Mouse (Mus musculus): ENCODE results near the gene Mgll. TPM values are rescaled to one million over a fixed set of nuclear protein-coding genes. Genes with fewer than 3 reads are reported as not detected.

The Mgll gene
- polyA plus RNA-seq, 1 experiment from 2014 or later = 8.6 TPM

GRCm38 (mm10) chr6:88804966-88805577 lies 80.9 kb downstream of the Mgll start:
- ATAC-seq (ENCODE audit: insufficient read depth, low FRiP score, low TSS enrichment) (no peak), DNase-seq (ENCODE audit: low spot score) (no peak)
- Histone ChIP-seq H3K27ac (ENCODE audit: low read depth, low read length) (no peak overlapping the region), H3K27me3 (ENCODE audit: control insufficient read depth, insufficient read depth, low read length) (no peaks in the 10 kb centered on the region), H3K4me2 (ENCODE audit: low read depth) (no peak overlapping the region), H3K9me3 (ENCODE audit: control insufficient read depth, low read length) (no peaks in the 10 kb centered on the region), H3K36me3 (ENCODE audit: control insufficient read depth, insufficient read depth, low read length) (no peaks in the 10 kb centered on the region), H3K4me1 (ENCODE audit: control insufficient read depth, insufficient read depth, low read length) (no peaks in the 10 kb centered on the region), H3K4me3 (ENCODE audit: low read depth, low read length) (no peak overlapping the region), H3K9ac (ENCODE audit: low read length) (no peak overlapping the region)
- WGBS = 90% methylated on average over 17 of the region's 17 CpGs

GRCm38 (mm10) chr6:88809091-88810037 lies 85.2 kb downstream of the Mgll start:
- 0 out of 2 replicates have a peak, but pooled peaks cover 7% of the 10 kb centered on the region for H3K4me1 ChIP-seq (ENCODE audit: control insufficient read depth, insufficient read depth, low read length)
- DNase-seq (ENCODE audit: low spot score) (no peak), ATAC-seq (ENCODE audit: insufficient read depth, low FRiP score, low TSS enrichment) (no peak; the same call in 1 of the 2 replicates)
- no peaks in the 10 kb centered on the region for H3K9me3 ChIP-seq (ENCODE audit: control insufficient read depth, low read length)
- no peak overlapping the region for H3K4me3 ChIP-seq (ENCODE audit: low read depth, low read length)
- no peaks in the 10 kb centered on the region for H3K36me3 ChIP-seq (ENCODE audit: control insufficient read depth, insufficient read depth, low read length)
- 77% methylated on average over 23 of the region's 23 CpGs for WGBS
- H3K27me3 ChIP-seq (ENCODE audit: control insufficient read depth, insufficient read depth, low read length) = no peaks in the 10 kb centered on the region
- no peak overlapping the region for H3K9ac ChIP-seq (ENCODE audit: low read length)
- H3K27ac ChIP-seq (ENCODE audit: low read depth, low read length) = no peak overlapping the region
- H3K4me2 ChIP-seq (ENCODE audit: low read depth) = no peak overlapping the region

DNA sequence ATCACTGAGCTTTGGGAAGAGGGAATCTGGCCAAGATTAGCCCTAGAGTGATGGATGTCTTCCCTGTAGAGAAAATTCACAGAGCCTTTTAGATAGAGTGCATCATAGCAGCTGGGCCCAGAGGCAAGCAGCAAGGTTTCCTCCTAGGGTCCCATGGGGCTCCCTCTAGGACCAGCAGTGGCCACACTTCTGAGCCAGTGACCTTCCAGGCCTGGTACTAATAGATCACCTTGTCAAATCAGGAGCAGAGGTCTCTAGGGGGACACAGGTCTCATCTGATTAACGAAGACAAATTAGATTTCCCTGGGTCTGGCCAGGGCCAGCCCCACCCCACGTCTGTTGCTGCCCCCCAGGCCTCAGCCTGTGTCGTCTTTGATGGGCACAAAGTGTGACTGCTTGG lies 86.1 kb downstream of the Mgll start:
- no peaks in the 10 kb centered on the region for H3K27me3 ChIP-seq (ENCODE audit: control insufficient read depth, insufficient read depth, low read length)
- H3K27ac ChIP-seq (ENCODE audit: low read depth, low read length) = no peak overlapping the region
- H3K36me3 ChIP-seq (ENCODE audit: control insufficient read depth, insufficient read depth, low read length) = no peaks in the 10 kb centered on the region
- DNase-seq (ENCODE audit: low spot score) (peak; percentile 46), ATAC-seq (ENCODE audit: insufficient read depth, low FRiP score, low TSS enrichment) (no peak; the same call in 1 of the 2 replicates)
- H3K4me2 ChIP-seq (ENCODE audit: low read depth) = no peak overlapping the region
- no peak overlapping the region for H3K4me3 ChIP-seq (ENCODE audit: low read depth, low read length)
- H3K9me3 ChIP-seq (ENCODE audit: control insufficient read depth, low read length) = no peaks in the 10 kb centered on the region
- WGBS = 50% methylated on average over 3 of the region's 3 CpGs
- 0 out of 2 replicates have a peak, but pooled peaks cover 7% of the 10 kb centered on the region for H3K4me1 ChIP-seq (ENCODE audit: control insufficient read depth, insufficient read depth, low read length)
- no peak overlapping the region for H3K9ac ChIP-seq (ENCODE audit: low read length)

- Histone ChIP-seq H3K27me3 (ENCODE audit: control insufficient read depth, insufficient read depth, low read length) (no peaks in the 10 kb centered on the region), H3K36me3 (ENCODE audit: control insufficient read depth, insufficient read depth, low read length) (no peaks in the 10 kb centered on the region), H3K27ac (ENCODE audit: low read depth, low read length) (no peak overlapping the region), H3K4me1 (ENCODE audit: control insufficient read depth, insufficient read depth, low read length) (0 out of 2 replicates have a peak, but pooled peaks cover 7% of the 10 kb centered on the region), H3K9ac (ENCODE audit: low read length) (no peak overlapping the region), H3K4me3 (ENCODE audit: low read depth, low read length) (no peak overlapping the region), H3K9me3 (ENCODE audit: control insufficient read depth, low read length) (no peaks in the 10 kb centered on the region), H3K4me2 (ENCODE audit: low read depth) (no peak overlapping the region)
- ATAC-seq (ENCODE audit: insufficient read depth, low FRiP score, low TSS enrichment) = no peak
- DNase-seq (ENCODE audit: low spot score) = no peak
- 36% methylated on average over 7 of the region's 7 CpGs for WGBS
These were observed 87.2 kb downstream of the Mgll start for GRCm38 (mm10) chr6:88811396-88811795.

- ATAC-seq (ENCODE audit: insufficient read depth, low FRiP score, low TSS enrichment) (no peak), DNase-seq (ENCODE audit: low spot score) (no peak)
- H3K4me3 ChIP-seq (ENCODE audit: low read depth, low read length) = no peak overlapping the region
- H3K27ac ChIP-seq (ENCODE audit: low read depth, low read length) = no peak overlapping the region
- H3K4me1 ChIP-seq (ENCODE audit: control insufficient read depth, insufficient read depth, low read length) = 0 out of 2 replicates have a peak, but pooled peaks cover 7% of the 10 kb centered on the region
- H3K4me2 ChIP-seq (ENCODE audit: low read depth) = no peak overlapping the region
- H3K27me3 ChIP-seq (ENCODE audit: control insufficient read depth, insufficient read depth, low read length) = no peaks in the 10 kb centered on the region
- no peak overlapping the region for H3K9ac ChIP-seq (ENCODE audit: low read length)
- H3K9me3 ChIP-seq (ENCODE audit: control insufficient read depth, low read length) = no peaks in the 10 kb centered on the region
- no peaks in the 10 kb centered on the region for H3K36me3 ChIP-seq (ENCODE audit: control insufficient read depth, insufficient read depth, low read length)
- 47% methylated on average over 7 of the region's 7 CpGs for WGBS
These were observed 87.7 kb downstream of the Mgll start for GRCm38 (mm10) chr6:88811880-88812400.

GRCm38 (mm10) chr6:88812886-88813285 lies 88.7 kb downstream of the Mgll start:
- ATAC-seq (ENCODE audit: insufficient read depth, low FRiP score, low TSS enrichment) = no peak
- no peaks in the 10 kb centered on the region for H3K36me3 ChIP-seq (ENCODE audit: control insufficient read depth, insufficient read depth, low read length)
- H3K27ac ChIP-seq (ENCODE audit: low read depth, low read length) = no peak overlapping the region
- 73% methylated on average over 3 of the region's 3 CpGs for WGBS
- no peak overlapping the region for H3K4me3 ChIP-seq (ENCODE audit: low read depth, low read length)
- no peaks in the 10 kb centered on the region for H3K9me3 ChIP-seq (ENCODE audit: control insufficient read depth, low read length)
- no peaks in the 10 kb centered on the region for H3K27me3 ChIP-seq (ENCODE audit: control insufficient read depth, insufficient read depth, low read length)
- H3K4me2 ChIP-seq (ENCODE audit: low read depth) = no peak overlapping the region
- H3K4me1 ChIP-seq (ENCODE audit: control insufficient read depth, insufficient read depth, low read length) = 0 out of 2 replicates have a peak, but pooled peaks cover 7% of the 10 kb centered on the region
- DNase-seq (ENCODE audit: low spot score) = no peak
- H3K9ac ChIP-seq (ENCODE audit: low read length) = no peak overlapping the region

DNA sequence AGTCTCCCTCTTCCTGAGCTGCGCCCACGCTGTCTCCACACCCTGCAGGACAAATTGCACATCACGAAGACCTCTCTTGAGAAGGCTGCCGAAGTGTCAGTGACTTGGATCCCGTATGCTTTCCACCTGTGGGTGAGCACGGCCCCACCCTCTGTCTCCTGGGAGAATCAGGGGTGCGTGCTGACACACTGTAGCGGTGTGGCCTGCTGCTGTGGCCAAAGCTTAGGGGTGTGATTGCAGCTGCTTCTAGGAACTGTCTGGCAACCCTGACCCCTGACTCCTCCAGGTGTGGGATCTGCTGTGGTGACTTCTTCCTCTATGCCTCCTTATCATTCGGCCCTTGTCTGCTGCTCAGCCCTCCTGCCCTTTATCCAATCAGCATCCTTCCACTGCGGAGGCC lies 89.6 kb downstream of the Mgll start:
- ATAC-seq (ENCODE audit: insufficient read depth, low FRiP score, low TSS enrichment) (no peak), DNase-seq (ENCODE audit: low spot score) (no peak)
- Histone ChIP-seq H3K4me1 (ENCODE audit: control insufficient read depth, insufficient read depth, low read length) (0 out of 2 replicates have a peak, but pooled peaks cover 7% of the 10 kb centered on the region), H3K4me3 (ENCODE audit: low read depth, low read length) (no peak overlapping the region), H3K9ac (ENCODE audit: low read length) (no peak overlapping the region), H3K27ac (ENCODE audit: low read depth, low read length) (no peak overlapping the region), H3K36me3 (ENCODE audit: control insufficient read depth, insufficient read depth, low read length) (no peaks in the 10 kb centered on the region), H3K9me3 (ENCODE audit: control insufficient read depth, low read length) (no peaks in the 10 kb centered on the region), H3K4me2 (ENCODE audit: low read depth) (no peak overlapping the region), H3K27me3 (ENCODE audit: control insufficient read depth, insufficient read depth, low read length) (no peaks in the 10 kb centered on the region)
- WGBS = 80% methylated on average over 10 of the region's 10 CpGs

- H3K4me2 ChIP-seq (ENCODE audit: low read depth) = no peak overlapping the region
- H3K4me3 ChIP-seq (ENCODE audit: low read depth, low read length) = no peak overlapping the region
- no peaks in the 10 kb centered on the region for H3K36me3 ChIP-seq (ENCODE audit: control insufficient read depth, insufficient read depth, low read length)
- DNase-seq (ENCODE audit: low spot score) (no peak), ATAC-seq (ENCODE audit: insufficient read depth, low FRiP score, low TSS enrichment) (no peak)
- no peaks in the 10 kb centered on the region for H3K9me3 ChIP-seq (ENCODE audit: control insufficient read depth, low read length)
- H3K27me3 ChIP-seq (ENCODE audit: control insufficient read depth, insufficient read depth, low read length) = no peaks in the 10 kb centered on the region
- WGBS = 59% methylated on average over 3 of the region's 3 CpGs
- H3K27ac ChIP-seq (ENCODE audit: low read depth, low read length) = no peak overlapping the region
- H3K9ac ChIP-seq (ENCODE audit: low read length) = no peak overlapping the region
- 0 out of 2 replicates have a peak, but pooled peaks cover 7% of the 10 kb centered on the region for H3K4me1 ChIP-seq (ENCODE audit: control insufficient read depth, insufficient read depth, low read length)
These were observed 90.8 kb downstream of the Mgll start for GRCm38 (mm10) chr6:88815036-88815435.
